Mouse (Mus musculus) CH12.LX (cell line): ENCODE measurements around the gene Csnk1g2.

Experiments
- NELFE ChIP-seq: IDR thresholded peaks from 2 replicates; pipeline ENCODE4 v1.6.1; 2011; ENCODE audit warnings: low read depth, low read length, improper control_type of control experiment
- UBTF ChIP-seq: IDR thresholded peaks from 2 replicates; pipeline ENCODE4 v1.6.1; 2012; ENCODE audit warnings: low read depth, mild to moderate bottlenecking, inconsistent platforms, low read length, improper control_type of control experiment, moderate library complexity

DNA sequence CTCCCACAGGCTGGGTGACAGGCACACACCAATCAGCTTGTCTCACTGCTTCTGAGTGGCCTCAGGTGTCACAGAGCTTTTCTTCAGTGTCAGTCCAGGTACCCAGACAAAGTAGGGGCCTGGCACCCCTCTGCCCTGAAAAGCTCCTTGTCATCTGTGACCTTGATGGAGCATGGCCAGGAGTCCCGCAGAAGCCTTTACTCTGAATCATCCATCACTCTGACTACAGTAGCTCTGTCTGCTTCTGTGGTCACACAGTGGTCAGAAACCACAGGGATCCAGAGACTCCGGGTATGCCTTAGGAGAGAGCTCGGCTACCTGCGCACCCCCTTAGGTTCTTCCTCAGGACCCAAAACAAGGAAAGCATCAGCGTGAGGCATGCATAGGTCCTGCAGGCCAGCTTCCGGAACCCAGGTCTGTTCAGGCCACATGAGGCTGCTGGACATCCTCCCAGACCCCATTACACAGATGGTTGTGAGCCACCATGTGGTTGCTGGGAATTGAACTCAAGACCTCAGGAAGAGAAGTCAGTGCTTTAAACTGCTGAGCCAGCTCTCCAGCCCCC, 30.6 kb downstream of the Csnk1g2 start:
- TF ChIP-seq UBTF (no peak), NELFE (no peak)
